Mouse (Mus musculus) urinary bladder, postnatal 14 days (tissue): ENCODE results near the gene H2-DMa.
A peak's percentile ranks its signal among the peaks of the same experiment; 100 is the strongest.

Experiments used
- DNase-seq: peaks from one replicate; pipeline ENCODE4 v3.0.0; 2021; ENCODE audit warnings: low spot score

The H2-DMa gene

DNA sequence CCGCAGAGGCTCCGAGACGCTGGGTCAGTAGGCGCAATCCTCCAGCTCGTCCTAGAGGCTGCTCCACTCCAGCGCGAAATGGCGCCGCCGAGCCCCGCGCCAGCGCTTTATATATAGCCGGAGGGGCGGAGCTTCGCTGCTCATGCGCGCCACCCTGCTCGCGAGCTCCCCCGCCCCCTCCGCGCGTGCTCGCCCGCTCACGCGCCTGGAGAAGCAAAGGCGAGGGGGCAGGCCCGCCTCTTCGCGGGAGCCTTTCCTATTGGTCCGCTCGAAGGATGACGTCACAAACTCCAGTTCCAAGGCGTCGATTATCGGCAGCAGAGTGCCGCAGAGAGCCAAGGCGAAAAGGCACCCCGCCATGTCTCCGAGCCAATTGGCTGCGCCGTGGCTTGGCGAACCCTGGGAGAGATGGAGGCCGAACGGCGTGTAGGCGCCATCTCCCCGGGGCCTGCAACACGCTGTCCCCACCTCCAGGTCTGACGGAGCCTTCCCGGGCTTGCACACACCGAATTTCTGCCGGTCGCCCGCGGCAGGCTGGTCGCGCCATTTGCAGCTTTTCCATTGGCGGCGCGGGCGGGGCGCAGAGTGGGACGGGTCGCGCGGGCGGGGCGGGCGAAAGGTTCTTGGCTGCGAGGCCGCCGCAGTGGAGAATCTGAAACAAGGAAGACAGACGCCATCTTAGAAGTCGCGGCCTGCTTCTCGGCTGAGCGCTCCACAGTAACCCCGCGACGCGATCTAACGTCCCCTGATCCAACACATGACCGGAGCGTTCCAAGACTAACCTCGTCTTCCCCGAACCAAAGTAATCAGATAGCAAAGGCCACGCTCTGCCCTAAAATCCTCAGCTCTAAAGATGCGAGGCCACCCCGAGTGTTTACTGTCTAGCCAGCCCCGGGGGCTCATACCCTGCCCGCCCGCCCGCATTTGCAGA, at the start of gene H2-DMa:
TSS of gene H2-DMa (plus strand) at position 293 of the 931 bp plus-strand sequence.
- peak; percentile 97 for DNase-seq

GRCm38 (mm10) chr17:34072091-34072490, 47.2 kb upstream of the H2-DMa start:
- DNase-seq, result no peak

DNA sequence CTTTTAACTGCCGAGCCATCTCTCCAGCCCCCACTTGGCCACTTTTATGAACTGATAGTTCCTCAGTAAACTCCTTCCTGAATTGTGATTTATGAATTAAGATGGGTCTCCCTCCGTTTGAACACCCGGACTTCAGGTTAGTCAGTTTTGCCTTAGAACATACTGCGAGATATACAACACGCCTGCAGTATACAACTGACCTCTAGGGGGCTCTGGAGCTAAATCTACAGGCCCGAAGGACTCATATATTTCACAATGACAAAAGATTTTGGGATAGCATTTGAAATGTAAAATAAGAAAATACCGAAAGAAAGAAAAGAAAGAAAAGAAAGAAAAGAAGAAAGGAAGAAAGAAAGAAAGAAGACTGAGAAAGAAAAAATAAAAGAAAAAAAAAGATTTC, 44.1 kb upstream of the H2-DMa start:
- peak; percentile 78 for DNase-seq

DNA sequence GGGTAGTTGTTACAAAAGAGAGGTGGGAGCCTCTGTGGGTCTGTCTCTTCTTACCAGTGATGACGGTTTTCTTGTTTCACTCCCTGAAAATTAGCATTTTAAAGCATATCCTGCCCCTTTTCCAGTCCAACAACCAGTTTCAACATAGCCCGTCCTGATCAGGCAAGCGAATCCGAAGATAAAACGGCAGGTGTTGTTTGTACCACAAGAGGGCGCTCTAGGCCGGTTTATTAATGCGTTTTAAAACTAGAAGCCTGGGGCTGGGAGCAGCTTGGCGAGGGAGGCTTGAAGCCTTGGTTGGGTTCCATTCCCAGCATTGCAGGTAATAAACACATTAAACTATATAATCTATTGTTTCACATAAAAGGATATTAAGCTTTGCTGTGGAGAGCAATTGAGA, 41.8 kb upstream of the H2-DMa start:
- peak; percentile 72 for DNase-seq

- no peak for DNase-seq
Measured at GRCm38 (mm10) chr17:34078148-34078547, 41.2 kb upstream of the H2-DMa start.

DNA sequence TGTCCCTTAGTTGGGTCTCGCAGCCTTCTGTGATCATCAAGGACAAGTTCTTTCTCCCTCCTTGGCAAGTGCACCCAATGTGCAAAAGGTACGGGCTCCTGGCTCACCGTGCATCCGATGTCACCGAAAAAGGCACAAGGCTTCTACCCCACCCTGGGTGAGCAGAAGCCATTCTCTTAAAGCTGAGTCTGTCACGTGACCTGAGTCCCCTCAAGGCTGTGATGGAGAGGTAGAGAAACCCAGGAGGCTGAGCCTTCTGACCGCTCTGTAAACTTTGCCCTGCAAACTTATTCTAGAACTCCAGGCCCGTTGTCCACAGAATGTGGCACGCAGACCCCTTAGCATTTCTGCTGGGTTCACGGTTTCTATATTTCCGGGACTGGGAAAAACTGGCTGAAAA, 40.3 kb upstream of the H2-DMa start:
- no peak for DNase-seq

- peak; percentile 19 for DNase-seq
Measured at GRCm38 (mm10) chr17:34079621-34080020, 39.7 kb upstream of the H2-DMa start.

DNA sequence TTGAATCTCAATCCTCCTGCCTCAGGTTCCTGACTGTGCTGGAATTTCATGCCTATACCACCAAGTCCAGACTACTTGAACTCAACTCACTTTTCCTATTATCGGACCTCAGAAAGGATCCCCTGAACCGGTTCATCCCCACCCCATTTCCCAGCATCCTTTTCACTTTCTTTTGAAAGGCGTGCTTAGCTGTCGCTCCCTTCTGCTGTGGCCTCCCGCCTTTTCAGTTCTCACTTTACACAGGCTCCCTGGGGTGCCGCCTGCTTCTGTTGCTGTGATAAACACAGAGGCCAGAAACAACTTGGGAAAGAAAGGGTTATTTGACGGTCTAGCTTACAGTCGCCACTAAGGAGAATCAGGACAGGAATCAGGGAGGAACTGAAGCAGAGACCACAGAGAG, 36.2 kb upstream of the H2-DMa start:
- no peak for DNase-seq

- DNase-seq, result no peak
Measured at GRCm38 (mm10) chr17:34087386-34087785, 32.0 kb upstream of the H2-DMa start.

GRCm38 (mm10) chr17:34088124-34088523, 31.2 kb upstream of the H2-DMa start:
- DNase-seq, result no peak

DNA sequence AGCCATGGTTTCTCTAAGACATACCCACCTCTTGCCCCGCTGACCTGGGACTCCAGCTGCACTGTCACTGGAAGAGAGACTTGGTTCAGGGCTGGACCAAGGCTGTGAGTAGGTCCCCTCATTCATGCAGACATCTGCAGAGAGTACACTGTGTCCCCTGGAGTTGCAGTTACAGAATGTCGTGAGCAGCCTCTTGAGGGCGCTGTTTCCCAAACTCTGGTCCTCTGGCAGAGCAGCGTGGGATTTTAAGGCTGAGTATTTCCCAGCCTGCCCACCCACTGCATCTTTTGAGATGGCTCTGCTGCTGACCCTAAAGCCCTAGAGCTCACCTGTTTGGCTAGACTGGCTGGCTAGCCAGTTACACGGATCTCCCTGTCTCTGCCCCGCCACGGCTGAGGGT, 28.4 kb upstream of the H2-DMa start:
- DNase-seq, result no peak

DNA sequence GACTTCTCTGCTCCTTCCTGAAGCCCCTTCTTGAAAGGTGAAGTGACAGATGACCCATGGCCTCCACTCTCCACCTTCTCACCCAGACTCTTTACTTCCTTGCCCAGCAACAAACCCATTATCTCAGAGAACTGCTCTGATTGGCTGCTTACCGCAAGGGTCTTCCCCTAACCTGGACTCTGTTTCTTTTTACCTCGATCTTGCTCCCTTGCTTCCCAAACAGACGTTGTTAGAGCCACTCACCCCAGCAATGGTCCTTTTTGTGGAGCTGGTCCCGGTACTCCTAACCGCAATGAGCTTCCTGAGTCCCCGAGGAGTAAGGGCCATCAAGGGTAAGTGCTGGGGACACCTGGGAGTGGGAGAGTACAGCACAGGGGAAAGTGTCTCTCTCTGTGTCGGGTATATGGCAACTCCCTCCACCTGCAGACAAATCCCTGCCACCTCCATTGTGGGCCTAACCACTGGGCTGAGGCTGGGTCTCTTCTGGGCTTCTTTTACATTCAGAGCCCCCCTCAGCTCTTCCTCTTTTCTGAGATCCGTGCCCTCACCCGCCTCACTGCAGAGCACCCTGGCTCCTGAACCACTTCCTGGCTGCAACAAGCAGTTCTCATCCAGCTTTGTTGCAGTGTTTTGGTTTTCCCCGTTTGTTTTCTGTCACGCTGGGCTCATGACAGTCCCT, 27.0 kb upstream of the H2-DMa start, which contains the start of gene H2-Oa:
TSS of gene H2-Oa (plus strand) at position 144 of the 679 bp plus-strand sequence.
- no peak for DNase-seq

- no peak for DNase-seq
Measured at GRCm38 (mm10) chr17:34093199-34093874, 26.0 kb upstream of the H2-DMa start.

DNA sequence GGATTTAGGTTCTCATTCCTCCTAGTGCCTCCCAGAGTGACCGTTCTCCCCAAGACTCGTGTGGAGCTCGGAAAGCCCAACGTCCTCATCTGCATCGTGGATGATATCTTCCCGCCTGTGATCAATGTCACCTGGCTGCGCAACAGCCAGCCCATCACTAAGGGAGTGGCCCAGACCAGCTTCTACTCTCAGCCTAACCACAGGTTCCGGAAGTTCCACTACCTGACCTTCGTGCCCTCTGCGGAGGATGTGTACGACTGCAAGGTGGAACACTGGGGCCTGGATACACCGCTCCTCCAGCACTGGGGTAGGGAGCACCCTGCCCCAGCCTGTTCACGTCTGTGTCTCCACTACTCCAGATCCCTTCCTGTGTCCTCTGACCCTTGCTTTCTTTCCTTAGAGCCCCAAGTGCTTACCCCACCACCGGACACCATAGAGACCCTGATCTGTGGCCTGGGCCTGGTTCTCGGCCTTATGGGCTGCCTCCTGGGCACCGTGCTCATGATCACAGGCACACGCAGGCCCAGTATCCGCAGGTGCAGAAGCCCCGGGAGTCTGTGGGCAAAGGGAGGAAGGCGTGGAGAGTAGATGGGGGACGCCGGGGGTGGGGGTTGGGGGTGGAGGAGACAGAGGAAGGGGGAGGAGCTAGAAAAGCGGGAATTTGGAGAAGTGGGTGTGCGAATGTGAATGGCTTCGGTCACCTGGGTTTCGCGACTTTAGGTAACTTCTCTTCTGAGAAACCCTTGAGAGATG, 24.9 kb upstream of the H2-DMa start:
- no peak for DNase-seq

DNA sequence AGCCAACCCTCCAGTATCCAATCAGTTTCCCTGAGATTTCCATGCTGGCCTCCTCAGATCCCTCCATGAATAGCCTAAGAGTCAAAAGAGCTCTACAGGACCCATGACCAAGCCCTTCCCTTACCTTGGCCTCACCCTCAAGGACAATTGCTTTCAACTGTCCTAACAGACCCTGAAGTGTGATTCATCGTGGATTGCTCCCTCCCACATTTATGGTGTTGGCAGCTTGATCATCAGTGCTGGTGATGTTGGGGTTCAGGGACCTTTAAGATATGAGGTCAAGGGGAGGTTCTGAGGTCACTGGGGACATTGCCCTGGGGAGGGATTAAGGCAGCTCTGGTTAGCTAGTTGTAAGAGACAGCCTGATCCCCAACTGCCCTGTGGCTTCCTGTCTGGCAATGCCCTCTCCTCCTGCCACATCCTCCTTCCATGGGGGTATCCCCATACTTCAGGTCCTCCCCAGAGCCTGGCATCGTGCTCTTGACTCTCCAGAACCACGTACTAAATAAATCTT, 22.8 kb upstream of the H2-DMa start:
- no peak for DNase-seq

DNA sequence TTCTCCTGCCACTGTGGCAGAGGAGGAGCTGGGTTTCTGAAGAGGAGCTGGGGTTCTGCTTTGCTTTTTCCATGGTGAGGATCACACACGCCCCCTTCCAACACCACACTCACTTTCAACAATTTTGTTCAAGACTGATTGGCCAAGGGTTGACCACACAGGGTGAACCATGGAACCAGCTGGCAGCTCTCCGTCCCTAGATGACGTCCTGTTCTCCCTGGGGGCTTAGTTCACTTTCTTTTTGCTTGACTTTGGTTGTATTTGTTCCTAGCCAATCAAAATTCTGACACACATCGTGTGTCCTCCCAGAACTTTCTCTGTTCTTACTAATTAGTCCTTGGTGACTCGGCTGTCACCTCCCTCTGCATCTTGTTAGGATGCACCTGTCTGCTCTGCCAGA, 22.1 kb upstream of the H2-DMa start:
- DNase-seq, result no peak

GRCm38 (mm10) chr17:34098709-34099479, 20.4 kb upstream of the H2-DMa start:
- DNase-seq, result no peak

DNA sequence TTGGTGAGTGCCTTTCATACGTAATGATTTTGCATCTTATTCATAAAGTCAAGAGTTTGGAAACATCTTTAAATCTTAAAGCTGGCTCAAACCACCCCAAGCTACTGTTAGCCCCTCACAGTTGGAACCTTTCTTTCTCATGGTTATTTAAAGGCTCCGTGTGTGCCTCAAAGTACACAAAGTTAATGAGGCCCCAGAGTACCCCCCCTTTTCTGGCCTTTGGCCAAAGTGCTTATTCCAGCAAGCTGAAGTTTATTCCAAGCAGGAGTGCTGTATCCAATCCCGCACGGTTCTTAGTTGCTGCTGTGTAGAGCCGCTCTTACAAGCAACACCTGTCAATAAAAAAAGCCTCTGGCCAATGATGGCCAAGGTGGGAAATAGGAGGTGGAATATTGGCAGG, 19.8 kb upstream of the H2-DMa start:
- DNase-seq, result no peak

GRCm38 (mm10) chr17:34101185-34101584, 18.2 kb upstream of the H2-DMa start:
- no peak for DNase-seq

DNA sequence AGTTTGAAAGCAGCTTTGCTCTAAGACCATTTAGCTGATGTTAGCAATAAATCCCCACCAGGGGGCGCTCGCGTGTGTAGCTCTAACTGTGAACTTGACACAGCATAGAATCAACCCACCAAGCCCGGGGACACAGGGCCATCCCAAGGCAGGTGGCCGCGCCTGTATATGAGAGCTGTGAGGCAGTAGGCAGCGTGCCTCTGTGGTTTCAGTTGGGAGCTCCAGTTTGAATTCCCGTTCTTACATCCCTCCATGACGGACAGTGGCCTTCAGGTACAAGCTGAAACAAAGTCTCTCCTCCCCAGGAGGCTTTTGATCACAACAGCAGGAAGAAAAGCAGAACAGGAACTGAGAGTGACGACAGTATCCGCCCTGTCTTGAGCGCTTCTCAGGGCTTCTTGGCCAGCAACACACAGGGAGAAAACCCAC, 17.7 kb upstream of the H2-DMa start:
- DNase-seq, result peak; percentile 94

DNA sequence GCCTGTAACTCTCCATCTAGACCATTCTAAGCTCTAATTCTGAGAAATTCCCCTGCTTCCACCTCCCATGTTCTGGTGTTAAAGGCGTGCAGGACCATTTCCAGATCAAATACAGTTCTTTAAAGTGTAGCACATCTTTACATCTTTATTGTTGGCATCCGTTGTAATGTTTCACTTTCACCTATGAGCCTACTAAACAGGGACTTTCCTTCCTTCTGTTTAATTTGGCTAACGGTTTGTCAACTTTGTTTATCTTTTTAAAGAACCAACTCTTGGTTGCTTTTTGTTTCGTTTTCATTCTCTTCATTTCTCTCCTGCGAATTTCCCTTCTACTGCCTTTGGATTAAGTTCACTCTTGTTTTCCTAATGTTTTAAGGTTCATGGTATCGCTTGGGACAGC, 16.5 kb upstream of the H2-DMa start:
- no peak for DNase-seq
